Mouse (Mus musculus): ENCODE results near the gene Il18.

GRCm38 (mm10) chr9:50590856-50591518, 36.4 kb downstream of the Il18 start:
- no peak for TF ChIP-seq POLR2A (IDR thresholded peaks at IDR 0.05; ENCODE audit: low read depth, low read length)
- no peak for TF ChIP-seq CTCF (IDR thresholded peaks at IDR 0.05; ENCODE audit: extremely low read depth, insufficient read depth, insufficient read length, insufficient replicate concordance)

Measured in spleen, adult 2 months (tissue).